Mouse (Mus musculus) hindbrain, postnatal 0 days (tissue): ENCODE measurements at regions not wholly inside any gene's neighbourhood (a gene's known extent, or its start where the extent isn't known, plus 50 kb on each side); places are given as distances from the start of the nearest gene placed in this dataset.

Experiments used
- ATAC-seq: fragments of 200-750 bp; cut with Nextera tagmentation; 2 replicates; pipeline ENCODE4 v1.8.0; 2017; ENCODE audit warnings: mild to moderate bottlenecking, moderate TSS enrichment, moderate library complexity
- DNase-seq: peaks from one replicate; pipeline ENCODE4 v3.0.0-alpha.2; 2015; ENCODE audit warnings: low spot score
- H3K27ac ChIP-seq: fragments of 300-500 bp; sonication (generic); 2 replicates; pipeline ENCODE4 v1.5.1; 2014; ENCODE audit warnings: mild to moderate bottlenecking
- H3K27me3 ChIP-seq: fragments of 300-500 bp; sonication (generic); 2 replicates; pipeline ENCODE4 v1.6.1; 2014; ENCODE audit warnings: low read length, mixed read lengths; ENCODE audit not compliant: insufficient read depth
- H3K36me3 ChIP-seq: fragments of 300-500 bp; sonication (generic); 2 replicates; pipeline ENCODE4 v1.6.1; 2014; ENCODE audit warnings: low read length, mixed read lengths; ENCODE audit not compliant: insufficient read depth
- H3K4me1 ChIP-seq: fragments of 300-500 bp; sonication (generic); 2 replicates; pipeline ENCODE4 v1.6.1; 2014; ENCODE audit warnings: antibody characterized with exemption, low read length, mixed read lengths; ENCODE audit not compliant: insufficient read depth
- H3K4me2 ChIP-seq: fragments of 300-500 bp; sonication (generic); 2 replicates; pipeline ENCODE4 v1.6.1; 2014; ENCODE audit warnings: low read depth, mild to moderate bottlenecking, low read length, moderate library complexity, mixed read lengths
- H3K4me3 ChIP-seq: fragments of 300-500 bp; sonication (generic); 2 replicates; pipeline ENCODE4 v1.5.1; 2014; ENCODE audit warnings: low read length
- H3K9ac ChIP-seq: fragments of 300-500 bp; sonication (generic); replicated peaks from 2 replicates; pipeline ENCODE4 v1.6.1; 2014; ENCODE audit warnings: mild to moderate bottlenecking, low read length, moderate library complexity, mixed read lengths
- H3K9me3 ChIP-seq: fragments of 300-500 bp; sonication (generic); 2 replicates; pipeline ENCODE4 v1.6.1; 2016; ENCODE audit warnings: low read length, mixed read lengths
- CTCF ChIP-seq: IDR thresholded peaks from 2 replicates; pipeline ENCODE4 v1.5.1; 2016; ENCODE audit warnings: antibody characterized with exemption, control low read depth, low read depth
- WGBS: fragments of 180-500 bp; shearing (Covaris S2); extraction: QIAGEN DNeasy Blood & Tissue Kit; methylation state at CpG from one replicate; pipeline ENCODE4 v1.1.7; 2014; 5-methylcytosine and 5-hydroxymethylcytosine counted together

- Histone ChIP-seq H3K27ac (no peak overlapping the region), H3K9me3 (no peaks in the 10 kb centered on the region), H3K9ac (no peak overlapping the region), H3K36me3 (no peaks in the 10 kb centered on the region), H3K4me1 (no peaks in the 10 kb centered on the region), H3K4me2 (no peak overlapping the region), H3K27me3 (no peaks in the 10 kb centered on the region), H3K4me3 (no peak overlapping the region)
- WGBS: 83% methylated on average over 4 of the region's 4 CpGs
- no peak for TF ChIP-seq CTCF
- DNase-seq: no peak
- no peak for ATAC-seq
Measured at GRCm38 (mm10) chr11:19342803-19343202, 324.0 kb upstream of the Meis1 start.

DNA sequence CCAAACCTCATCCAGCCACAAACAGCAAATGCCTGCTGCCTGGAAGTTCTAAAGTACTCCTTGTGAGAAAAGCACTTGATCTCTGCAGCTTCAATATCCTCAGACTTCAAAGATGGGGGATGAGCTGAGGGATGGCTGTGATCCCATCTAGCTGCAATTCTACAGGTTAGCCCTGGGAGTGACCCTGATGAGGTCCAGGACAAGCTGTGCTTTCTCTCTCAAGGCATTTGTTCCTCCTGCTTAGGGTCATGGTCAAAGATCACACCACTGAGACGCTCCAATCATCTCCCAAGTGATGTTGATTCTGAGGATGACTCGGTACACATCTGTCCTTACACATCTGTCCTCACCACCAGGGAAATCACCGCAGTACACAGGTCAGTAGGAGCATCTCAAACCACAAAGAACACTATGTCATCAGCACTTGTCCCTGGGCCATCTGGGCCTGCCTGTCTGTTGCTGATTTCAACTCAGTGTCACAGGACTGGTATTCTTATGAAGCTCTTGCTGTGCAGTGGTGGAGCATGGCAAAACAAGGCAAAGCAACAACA, 327.6 kb upstream of the Meis1 start:
- no peaks in the 10 kb centered on the region for H3K36me3 ChIP-seq
- WGBS: 83% methylated on average over 3 of the region's 3 CpGs
- H3K4me2 ChIP-seq: no peak overlapping the region
- DNase-seq: no peak
- H3K27me3 ChIP-seq: no peaks in the 10 kb centered on the region
- no peaks in the 10 kb centered on the region for H3K9me3 ChIP-seq
- H3K4me3 ChIP-seq: no peak overlapping the region
- ATAC-seq: no peak
- 0 out of 2 replicates have a peak, but pooled peaks cover 4% of the 10 kb centered on the region for H3K4me1 ChIP-seq
- no peak overlapping the region for H3K27ac ChIP-seq
- no peak for TF ChIP-seq CTCF
- no peak overlapping the region for H3K9ac ChIP-seq

DNA sequence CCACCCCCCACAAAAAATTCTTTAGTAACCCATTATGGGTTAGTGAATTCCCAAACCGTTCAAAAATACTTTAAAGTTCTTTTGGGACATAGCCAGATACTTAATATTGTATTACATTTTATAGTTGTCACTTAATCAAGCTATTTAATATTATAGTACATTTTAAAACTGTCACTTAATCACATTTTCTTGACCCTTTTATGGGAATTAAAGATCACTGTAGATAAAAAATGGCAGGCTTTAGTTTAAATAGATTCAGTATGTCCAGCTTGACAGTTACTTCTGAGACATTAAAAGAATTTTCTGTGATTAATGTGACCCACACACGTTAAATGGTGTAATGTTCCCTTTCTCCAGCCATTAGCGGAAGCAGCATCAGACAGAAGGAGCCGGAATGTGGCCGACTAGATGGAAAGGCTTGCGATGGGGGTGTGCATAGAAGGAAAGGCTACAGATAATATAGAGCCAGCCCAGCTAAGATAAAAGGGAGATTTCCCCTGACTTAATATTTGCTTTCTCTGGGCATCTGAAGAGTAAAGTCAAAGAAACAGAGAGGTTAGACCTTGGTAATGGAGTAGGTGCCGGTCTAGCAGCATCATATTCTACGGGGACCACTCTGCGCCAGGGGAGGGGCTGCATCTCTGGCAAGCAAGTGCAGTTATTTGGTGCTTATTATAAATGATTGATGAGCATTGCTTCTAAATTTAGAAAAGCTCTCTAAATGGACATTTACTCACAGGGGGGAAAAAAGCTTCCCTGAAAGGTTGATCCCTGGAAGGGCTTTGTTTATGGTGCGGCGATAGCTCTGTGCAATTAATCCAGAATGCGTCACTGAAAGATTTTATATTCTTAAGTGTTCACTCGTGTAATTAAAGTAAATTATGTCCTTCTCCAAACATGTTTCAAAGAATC, 331.8 kb upstream of the Meis1 start:
- Histone ChIP-seq H3K9me3 (no peaks in the 10 kb centered on the region), H3K4me2 (peak overlapping the region; percentile 48), H3K4me1 (0 out of 2 replicates have a peak, but pooled peaks cover 8% of the 10 kb centered on the region), H3K27ac (0 out of 2 replicates have a peak overlapping the region, but pooled peaks have one; percentile 1), H3K36me3 (no peaks in the 10 kb centered on the region), H3K9ac (no peak overlapping the region), H3K27me3 (no peaks in the 10 kb centered on the region), H3K4me3 (peak overlapping the region; percentile 15)
- ATAC-seq (no peak), DNase-seq (peak; percentile 25)
- no peak for TF ChIP-seq CTCF
- 43% methylated on average over 13 of the region's 13 CpGs for WGBS

DNA sequence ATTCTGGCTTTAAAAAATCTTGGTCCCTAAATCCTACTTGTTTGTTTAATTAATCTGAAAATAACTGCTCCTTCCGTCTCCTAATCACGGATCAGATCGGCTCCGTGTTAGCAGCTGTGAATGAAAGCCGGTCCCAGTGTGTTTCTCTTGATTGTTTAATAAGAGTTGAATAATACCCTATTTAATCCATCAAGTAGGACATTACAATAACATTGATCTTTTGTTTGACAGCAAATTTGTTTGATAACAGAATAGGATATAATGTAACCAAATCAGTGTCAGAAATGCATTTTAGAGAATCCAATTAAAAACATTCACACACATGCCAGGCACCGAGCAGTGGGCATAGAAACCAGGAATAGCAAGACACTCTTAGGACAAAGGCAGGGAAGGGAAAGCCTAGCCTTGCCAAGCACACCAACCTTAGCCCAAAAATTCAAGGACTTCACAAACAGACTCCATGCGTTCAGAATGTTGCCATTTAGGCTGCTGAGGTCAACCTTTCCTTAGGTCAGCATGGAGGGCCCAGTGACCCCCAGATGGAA, 332.5 kb upstream of the Meis1 start:
- H3K9ac ChIP-seq: no peak overlapping the region
- ATAC-seq: no peak

DNA sequence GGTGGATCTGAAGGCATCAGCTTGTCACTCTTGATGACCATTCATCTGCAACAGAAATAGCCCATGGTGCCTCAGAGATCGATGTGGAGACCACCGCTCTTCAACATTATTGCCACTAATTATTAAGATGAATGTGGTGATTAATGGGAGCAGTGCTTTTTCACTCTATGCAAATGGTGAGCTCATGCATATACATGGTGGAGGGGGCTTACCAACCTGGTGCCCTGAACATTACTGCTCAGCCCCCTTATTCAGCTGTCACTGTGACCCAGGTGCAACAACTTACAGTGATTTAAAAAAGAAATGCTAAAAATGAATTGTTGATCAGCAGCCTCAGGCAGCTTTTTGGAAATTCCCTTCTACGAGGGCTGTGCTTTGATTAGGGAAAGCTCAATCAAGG, 334.9 kb upstream of the Meis1 start:
- Histone ChIP-seq H3K9me3 (no peaks in the 10 kb centered on the region), H3K27me3 (no peaks in the 10 kb centered on the region), H3K9ac (no peak overlapping the region), H3K4me2 (no peak overlapping the region), H3K4me1 (0 out of 2 replicates have a peak, but pooled peaks cover 8% of the 10 kb centered on the region), H3K36me3 (no peaks in the 10 kb centered on the region), H3K27ac (no peak overlapping the region), H3K4me3 (no peak overlapping the region)
- DNase-seq (no peak), ATAC-seq (no peak)
- WGBS: 59% methylated on average over 3 of the region's 3 CpGs
- no peak for TF ChIP-seq CTCF

More for the DNA sequence above, 332.5 kb upstream of the Meis1 start:
- Histone ChIP-seq H3K27ac (0 out of 2 replicates have a peak overlapping the region, but pooled peaks have one; percentile 1), H3K9me3 (no peaks in the 10 kb centered on the region), H3K27me3 (no peaks in the 10 kb centered on the region), H3K36me3 (no peaks in the 10 kb centered on the region), H3K4me2 (peak overlapping the region; percentile 48), H3K4me1 (0 out of 2 replicates have a peak, but pooled peaks cover 8% of the 10 kb centered on the region), H3K4me3 (peak overlapping the region; percentile 15)
- 17% methylated on average over 7 of the region's 7 CpGs for WGBS
- DNase-seq: peak; percentile 27
- no peak for TF ChIP-seq CTCF

DNA sequence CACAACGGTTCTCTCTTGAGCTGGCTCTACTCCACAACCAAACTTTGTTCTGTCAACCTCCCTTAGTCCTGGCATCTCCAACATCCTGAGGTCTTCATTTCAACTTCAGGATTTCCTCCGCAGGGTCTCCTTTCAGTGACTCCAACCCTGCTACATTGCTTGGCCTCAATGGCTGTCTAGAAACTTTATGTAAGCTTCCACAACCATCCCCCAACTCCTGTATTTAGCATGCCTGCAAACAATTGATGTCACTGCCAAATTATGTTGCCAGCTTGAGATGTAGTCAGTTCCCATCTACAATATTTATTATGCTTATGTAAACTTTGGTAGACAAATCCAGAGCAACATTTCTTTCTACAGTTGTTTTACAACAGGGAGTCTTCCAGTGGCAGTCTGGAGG, 336.4 kb upstream of the Meis1 start:
- H3K4me3 ChIP-seq: no peak overlapping the region
- DNase-seq (no peak), ATAC-seq (no peak)
- 0 out of 2 replicates have a peak, but pooled peaks cover 8% of the 10 kb centered on the region for H3K4me1 ChIP-seq
- no peaks in the 10 kb centered on the region for H3K36me3 ChIP-seq
- no peak for TF ChIP-seq CTCF
- H3K27me3 ChIP-seq: no peaks in the 10 kb centered on the region
- no peaks in the 10 kb centered on the region for H3K9me3 ChIP-seq
- H3K9ac ChIP-seq: no peak overlapping the region
- H3K4me2 ChIP-seq: no peak overlapping the region
- no peak overlapping the region for H3K27ac ChIP-seq
- WGBS: 72% methylated on average over 2 of the region's 2 CpGs
